Mouse (Mus musculus): Measurements from ENCODE around the gene Cisd3. TPM values are rescaled to one million over a fixed set of nuclear protein-coding genes. Genes with fewer than 3 reads are reported as not detected.

Cisd3 gene
- total RNA-seq, 2 experiments from 2014 or later: 134 to 145 TPM

DNA sequence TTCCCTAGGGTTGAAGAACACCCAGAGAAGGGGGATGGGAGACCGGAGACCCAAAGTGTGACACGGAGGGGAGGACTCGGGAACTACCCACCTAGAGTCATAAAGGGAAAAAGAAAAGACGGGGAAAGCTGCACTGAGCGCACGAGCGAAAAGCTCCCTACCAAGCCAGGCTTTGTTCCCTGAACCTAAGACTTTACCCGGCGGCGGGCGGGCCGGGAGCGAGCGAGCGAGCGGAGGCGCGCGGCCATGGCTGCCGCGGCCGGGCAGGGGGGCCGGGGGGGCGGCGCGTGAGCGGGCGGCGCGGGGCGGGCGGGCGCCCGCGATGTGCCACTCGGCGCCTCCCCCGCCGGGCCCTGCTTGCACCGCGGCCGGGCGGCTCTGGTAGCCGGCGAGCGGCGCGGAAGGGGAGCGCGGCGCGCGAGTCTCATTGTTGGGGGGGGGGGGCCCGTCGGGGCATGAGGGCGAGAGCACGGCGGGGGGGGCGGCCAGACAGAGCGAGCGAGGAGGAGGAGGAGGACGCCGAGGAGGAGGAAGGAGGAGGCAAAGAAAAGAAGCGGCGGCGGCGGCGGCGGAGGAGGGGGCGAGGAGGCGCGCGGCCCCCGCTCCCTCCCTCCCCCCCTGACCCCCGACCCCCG, 22.6 kb upstream of the Cisd3 start, which contains the start of gene Mllt6:
Gene Mllt6, plus strand, starts transcription at position 522 of the 635 bp plus-strand sequence.
- DNase-seq: peak; percentile 87 to 88

DNA sequence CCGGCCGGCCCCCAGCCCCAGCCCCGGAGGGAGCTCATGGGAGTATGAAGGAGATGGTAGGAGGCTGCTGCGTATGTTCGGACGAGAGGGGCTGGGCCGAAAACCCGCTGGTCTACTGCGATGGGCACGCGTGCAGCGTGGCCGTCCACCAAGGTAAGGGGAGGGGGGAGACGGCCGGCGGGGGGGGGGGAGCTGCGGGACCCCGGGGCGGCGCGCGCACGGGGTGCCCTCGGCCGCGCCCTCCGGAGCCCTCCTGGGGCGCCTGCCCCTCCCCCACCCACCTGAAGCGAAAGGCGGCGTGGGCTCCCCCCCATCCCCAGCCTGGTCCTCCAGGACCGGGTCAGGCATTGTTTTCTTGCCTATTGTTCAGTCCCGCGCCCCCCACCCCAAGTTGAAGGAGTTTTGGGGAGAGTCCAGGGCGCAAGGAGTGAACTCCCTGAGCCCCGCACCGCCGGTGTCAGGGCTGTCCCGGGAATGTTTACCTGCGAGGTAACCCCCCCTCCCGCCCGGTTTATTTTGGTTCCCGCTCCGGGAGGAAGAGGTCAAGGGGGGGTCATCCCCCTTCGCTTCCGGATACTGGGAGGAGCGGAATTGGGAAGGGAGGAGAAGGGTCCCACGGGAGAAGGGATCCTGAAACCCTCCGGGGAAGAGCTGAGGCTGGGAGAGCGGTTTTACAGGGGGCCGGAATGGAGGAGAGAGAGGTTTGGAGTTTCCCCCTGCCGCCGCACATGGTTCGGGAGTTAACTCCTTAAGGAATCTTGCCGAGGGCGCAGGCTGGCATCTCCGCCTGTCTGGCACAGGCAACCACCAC, 21.9 kb upstream of the Cisd3 start:
- DNase-seq: peak; percentile 84 to 85

DNA sequence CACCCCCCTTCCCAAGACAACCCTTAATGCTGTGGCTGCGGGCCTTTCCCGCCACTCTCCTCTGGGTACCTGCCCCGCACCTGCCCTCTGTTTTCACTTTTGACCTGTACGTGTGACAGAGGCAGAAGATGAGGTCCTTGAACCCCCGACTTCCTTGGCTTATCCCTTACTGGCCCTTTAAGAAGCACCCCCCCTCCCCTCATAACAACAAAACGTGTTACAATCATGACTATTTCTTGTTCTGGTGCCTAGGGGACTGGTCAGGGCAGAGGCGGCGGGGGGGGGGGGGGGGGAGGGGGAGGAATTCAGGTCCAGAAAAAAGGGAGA, 21.3 kb upstream of the Cisd3 start:
- no peak for DNase-seq

DNA sequence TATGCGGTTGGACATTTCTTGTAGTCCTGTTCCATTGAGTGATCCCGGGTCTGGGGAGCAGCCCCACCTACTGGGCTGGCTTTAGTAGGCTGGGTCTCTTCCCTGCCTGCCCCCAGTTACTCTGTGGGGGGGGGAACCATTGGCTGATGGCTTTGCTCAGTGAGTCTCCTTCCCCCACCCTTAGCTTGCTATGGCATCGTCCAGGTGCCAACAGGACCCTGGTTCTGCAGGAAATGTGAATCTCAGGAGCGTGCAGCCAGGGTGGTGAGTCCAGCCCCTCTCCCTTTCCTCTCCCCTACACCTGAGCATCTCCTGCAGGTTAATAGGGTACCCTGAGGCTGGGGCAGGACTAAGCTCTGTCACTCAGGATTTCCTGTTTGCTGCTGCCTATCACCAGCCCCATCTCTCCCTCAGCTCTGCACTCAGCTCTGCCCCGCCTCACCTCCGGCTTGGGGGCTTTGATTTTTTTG, 20.8 kb upstream of the Cisd3 start:
- DNase-seq: peak in 1 of 2 experiments; percentile 41

DNA sequence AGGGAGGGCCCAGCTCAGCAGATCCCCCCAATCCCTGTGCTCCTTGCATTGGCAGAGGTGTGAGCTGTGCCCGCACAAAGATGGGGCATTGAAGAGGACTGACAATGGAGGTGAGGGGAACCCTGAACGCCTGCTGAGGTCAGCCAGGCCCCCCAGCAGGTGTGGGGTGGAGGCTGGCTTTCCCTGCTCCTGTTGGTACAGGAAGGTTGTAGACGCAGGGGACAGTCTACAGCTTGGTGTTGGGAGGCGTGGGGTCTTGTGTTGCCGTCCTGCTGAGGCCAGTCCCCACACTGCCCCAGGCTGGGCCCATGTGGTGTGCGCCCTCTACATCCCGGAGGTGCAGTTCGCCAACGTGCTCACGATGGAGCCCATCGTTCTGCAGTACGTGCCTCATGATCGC, 20.2 kb upstream of the Cisd3 start:
- DNase-seq: no peak

DNA sequence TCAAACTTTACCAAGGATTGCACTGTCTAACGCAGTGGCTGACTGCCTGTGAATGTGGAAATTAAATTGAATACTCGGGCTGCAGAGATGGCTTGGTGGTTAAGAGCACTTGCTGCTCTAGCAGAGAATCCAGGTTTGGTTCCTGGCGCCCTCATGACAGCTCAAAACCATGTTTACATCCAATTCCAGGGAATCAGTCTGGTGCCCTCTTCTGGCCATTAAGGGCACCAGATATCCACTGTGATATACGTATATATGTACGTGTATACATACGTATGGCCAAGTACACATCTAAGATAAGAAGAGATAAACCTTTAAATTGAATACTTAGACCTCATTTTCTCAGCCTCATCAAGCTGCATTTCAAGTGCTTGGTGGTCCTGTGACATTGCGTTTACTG, 19.4 kb upstream of the Cisd3 start:
- DNase-seq: no peak

DNA sequence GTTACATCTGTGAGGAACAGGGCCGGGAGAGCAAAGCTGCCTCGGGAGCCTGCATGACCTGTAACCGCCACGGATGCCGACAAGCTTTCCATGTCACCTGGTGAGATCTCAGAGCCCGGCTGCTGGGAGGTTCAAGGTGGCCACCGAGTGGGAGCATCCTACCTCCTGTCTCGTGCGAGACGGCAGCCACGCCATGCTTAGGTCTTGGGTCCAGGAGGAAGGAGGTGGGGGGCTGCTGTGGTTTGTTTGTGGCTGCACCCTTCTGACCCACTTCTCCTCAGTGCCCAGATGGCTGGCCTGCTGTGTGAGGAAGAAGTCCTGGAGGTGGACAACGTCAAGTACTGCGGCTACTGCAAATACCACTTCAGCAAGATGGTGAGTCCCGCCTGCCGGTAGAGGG, 18.8 kb upstream of the Cisd3 start:
- DNase-seq: no peak

DNA sequence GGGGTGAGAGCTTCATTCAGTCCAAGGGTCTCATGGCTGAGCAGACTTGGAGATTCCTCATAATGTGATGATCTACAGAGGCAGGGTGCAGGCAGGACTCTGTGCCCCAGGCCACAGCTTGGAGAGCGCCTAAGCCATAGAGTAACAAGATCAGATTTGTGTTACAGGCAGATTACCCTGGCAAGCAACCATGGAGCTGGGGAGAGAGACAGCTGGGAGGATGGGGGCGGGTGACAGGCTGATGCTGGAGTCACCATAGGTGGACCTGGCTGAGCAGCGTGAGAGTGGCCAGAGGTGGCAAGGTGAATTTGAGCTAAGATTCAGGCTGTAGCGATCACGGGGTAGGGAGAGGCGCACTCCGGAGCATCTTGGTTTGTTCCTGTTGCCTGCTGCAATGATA, 17.5 kb upstream of the Cisd3 start:
- DNase-seq: no peak

DNA sequence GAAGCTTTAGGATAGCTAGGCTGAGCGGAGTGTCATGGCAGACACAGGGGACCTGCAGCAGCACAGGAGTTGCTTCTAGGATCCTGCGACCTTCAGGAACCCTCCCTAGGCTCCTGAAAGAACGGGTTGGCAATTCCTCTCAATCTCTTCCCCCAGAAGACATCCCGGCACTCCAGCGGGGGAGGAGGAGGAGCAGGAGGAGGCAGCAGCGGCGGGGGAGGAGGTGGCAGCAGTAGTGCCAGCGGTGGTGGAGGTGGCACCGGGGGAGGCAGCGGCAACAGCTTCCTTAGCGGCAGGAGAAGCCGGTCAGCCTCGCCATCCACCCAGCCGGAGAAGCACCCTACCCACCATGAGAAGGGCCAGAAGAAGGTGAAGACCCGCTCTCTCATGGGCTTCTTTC, 16.4 kb upstream of the Cisd3 start:
- DNase-seq: no peak

DNA sequence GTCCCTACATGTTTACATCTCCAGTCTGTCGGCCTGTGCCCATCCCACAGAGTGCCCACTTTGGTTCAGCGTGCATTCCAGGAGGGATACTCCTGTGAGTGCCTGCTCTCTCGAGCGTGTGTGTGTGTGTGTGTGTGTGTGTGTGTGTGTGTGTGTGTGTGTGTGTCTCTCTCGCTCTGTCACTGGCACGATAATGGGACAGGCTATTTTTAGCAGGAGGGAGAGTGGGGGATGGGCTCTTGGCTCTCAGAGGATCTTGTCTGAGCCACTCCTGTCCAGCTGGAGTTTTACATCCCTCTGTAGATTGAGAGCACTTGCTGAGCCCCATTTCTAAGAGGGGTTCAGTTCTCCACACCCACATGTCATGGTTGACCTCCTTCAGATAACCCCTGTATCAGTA, 15.8 kb upstream of the Cisd3 start:
- peak; percentile 80 for DNase-seq

DNA sequence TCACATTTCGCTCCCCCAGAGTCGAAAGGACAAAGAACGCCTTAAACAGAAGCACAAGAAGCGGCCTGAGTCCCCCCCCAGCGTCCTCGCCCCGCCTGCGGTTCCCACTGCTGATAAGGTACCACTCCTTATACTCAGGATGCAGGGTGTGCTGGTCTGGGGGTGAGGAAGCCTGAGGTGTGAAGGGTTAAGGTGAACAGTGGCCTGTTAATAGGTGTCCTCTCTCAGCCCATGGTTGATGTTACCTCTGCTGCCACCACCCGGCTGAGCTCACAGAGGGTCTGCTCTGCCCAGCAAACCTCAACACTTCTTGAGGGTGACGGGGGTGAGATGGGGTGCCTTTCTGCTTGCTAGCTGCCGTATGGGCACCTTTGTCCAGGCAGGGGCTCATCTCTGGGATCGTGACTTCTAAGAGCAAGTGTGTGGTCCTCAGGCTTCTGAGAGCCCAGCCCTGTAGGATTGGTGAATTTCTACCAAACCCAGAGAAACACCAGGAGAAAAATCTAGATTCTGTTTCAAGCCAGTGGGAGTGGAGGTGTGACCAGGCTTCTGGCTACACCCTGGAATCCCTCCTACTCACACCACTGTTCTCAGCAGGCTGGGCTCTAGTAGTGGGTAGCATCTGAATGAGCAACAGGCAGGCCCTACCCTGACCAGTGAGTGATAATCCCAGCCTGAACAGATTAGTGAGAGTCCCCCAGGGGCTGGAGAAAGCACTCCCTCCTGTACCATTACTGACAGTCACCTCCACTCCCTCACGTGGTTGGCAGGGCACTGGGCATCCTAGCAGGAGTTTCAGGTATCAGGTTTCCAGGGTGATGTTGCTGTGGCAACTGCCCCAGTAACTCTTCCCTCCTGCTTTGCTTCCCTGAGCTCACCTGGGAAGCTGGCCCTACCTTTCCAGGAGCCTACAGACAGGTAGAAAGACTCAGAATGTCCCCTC, 15.1 kb upstream of the Cisd3 start:
- DNase-seq: peak in 1 of 2 experiments; percentile 39

DNA sequence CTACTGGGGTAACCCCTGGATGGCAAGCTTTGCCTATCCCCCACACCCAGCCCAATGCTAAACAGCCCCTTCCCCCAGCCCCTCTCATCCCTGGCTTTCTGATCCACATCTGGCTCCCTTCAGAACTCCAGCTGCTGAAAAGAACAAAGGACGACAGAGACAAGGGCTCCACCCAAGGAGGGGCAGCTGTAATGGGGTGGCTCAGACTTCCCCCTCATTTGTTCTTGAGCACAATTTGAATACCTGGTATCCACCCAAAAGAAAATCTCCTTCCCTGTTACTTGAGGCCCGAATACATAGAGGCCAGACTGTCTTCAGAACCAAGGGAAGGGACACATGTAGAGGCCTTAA, 14.5 kb upstream of the Cisd3 start:
- no peak for DNase-seq

DNA sequence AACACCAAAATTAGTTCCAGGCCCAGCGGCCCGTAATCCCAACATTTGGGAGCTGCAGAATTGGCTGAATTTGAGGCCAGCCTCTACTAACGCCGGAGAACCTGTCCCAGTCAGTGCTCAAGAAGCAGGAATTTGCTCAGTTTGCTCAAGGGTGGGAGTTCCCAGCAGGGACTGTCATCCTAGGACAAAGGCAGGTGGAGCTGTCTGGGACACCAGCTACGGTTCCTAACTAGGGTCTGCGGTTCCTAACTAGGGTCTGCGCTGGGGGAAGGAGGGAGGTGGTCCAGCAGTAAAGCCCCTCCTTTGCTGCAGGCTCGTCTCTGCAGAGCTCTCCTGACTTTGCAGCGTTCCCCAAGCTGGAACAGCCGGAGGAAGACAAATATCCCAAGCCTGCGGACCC, 12.5 kb upstream of the Cisd3 start:
- DNase-seq: no peak

DNA sequence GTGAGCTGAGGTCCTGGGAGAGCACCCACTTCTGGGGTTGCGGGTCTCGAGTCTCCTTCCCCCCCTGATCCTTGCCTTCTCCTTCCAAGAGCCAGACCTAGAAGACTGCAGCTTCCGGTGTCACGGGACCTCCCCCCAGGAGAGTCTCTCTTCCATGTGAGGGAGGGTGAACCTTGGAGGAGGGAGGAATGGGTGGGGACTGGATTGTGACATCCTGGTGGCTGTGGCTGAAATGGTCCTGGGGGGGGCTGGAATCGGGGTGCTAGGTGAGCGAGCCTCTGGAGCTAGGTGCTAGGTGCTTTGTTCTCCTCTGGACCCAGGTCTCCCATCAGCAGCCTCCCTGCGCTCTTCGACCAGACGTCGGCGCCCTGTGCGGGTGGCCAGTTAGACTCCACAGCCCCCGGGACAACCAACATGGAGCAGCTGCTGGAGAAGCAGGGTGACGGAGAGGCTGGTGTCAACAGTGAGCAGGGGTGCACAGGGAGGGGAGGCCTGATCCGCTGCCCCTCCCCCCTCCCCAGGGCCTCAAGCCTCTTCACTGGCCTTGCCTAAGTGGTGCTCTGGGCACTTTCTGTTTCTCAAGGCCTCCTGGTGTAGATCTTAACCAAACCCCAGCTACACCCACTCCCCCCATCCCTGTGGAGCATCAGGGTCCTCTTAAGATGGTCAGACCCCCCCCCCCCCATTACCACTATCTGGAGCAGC, 9.4 kb upstream of the Cisd3 start:
- DNase-seq: no peak

DNA sequence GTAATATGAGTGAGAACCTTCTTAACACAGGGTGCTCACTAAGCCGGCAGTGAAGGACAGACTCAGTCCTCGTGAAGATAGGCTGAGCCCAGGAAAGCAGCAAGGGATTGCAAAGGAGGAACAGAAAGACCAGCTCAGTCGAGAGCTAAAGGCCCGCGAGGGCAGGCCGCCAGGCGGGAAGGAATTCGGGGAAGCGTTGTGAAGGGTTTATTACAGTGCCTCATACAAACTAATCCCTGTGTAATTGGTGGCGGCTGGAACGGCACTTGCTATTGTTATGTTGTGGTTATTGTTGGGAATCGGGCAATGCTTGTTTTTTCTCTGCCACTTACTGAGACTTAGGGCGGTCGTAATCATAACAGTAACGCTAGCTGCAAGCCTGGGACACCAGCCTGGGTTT, 8.2 kb upstream of the Cisd3 start:
- no peak for DNase-seq

DNA sequence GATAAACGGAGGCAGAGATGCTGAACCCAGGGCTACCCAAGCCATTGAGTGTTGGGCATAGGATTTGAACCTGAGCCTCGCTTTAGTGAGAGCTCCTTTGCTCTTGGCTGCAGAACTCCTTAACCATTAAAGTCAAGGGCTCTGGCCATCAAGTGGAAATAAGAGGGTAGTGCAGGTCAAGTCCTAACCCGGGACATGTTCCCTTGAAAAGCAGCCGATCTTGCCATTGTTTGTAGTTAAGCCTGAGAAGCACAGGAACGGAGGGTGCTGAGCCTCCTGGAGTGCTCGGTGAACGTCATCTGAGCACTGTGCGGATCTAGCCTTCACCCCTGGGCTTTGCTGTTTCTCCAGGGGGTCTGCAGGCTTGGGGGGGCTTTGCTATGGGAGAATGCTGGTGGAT, 7.8 kb upstream of the Cisd3 start:
- no peak for DNase-seq

DNA sequence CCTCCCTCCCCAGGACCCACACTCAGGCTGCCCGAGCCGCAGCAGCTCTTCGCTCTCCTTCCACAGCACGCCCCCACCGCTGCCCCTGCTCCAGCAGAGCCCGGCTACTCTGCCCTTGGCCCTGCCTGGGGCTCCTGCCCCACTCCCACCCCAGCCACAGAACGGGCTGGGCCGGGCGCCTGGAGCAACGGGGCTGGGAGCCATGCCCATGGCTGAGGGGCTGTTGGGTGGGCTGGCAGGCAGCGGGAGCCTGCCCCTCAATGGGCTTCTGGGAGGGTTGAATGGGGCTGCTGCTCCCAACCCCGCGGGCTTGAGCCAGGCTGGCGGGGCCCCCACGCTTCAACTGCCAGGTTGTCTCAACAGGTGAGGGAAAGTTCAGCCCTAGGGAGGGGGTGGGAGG, 7.3 kb upstream of the Cisd3 start:
- DNase-seq: no peak

DNA sequence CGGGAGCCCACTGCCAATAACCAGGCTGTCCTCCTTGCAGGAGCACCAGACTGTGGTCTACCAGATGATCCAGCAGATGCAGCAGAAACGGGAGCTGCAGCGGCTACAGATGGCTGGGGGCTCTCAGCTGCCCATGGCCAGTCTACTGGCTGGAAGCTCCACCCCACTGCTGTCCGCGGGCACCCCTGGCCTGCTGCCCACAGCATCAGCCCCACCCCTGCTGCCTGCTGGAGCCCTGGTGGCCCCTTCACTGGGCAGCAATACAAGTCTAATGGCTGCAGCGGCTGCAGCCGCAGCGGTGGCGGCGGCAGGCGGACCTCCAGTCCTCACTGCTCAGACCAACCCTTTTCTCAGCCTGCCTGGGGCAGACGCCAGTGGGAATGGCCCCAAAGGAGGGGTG, 5.2 kb upstream of the Cisd3 start:
- no peak for DNase-seq

DNA sequence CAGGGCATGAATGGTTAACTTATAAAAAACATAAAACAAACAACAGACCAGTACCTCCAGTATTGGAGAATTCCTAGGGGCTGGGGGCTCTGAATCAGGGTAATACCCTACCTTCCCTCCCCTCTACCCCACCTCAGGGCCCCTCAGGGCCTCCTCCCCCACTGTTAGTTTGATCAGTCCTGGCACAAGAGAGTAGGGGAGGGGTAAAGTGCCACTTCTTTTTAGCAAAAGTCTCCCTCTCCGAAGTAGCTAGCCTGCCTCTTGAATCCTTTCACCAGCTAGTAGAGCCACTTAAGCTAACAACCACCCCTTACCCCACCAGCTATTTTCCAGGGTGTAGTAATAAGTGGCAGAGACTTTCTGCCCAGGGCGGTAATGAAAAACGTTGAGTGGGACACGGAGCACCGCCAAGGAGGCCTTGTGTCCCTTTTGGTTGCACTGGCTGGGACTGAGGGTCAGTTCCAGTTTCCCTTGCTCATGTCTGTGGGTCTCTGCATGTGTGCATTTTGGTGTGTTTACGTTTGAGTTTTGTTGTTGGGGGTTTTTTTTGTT, 3.0 kb upstream of the Cisd3 start:
- DNase-seq: no peak

DNA sequence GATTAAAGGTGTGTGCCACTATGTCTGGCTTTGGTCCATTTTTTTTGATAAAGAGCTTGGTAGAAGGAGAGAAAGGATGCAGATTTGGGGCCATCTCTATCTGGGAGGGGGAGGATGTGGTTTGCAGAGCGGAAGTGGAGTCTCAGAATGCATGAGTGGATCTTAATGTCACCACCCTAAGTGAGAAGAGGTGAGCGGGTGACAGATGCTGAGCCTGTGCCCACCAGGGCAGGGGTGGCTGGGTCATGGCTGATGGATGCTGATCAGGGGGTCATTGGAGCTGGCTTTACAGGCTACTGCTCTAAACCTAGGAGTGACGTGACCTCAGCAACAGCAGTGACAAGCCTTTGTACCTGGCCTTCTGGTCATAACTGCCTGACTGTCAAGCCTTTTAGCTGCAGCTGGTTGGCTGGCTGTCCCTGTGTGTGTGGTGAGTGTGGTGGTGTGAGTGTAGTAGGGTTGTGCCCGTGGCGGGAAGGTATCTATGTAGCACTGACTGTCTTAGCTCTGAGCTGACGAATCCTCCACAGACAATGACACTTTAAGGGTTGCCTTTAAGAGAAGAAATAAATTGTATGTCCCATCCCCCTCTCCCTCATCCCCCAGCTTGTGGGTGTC, 1.5 kb upstream of the Cisd3 start:
- DNase-seq: no peak

DNA sequence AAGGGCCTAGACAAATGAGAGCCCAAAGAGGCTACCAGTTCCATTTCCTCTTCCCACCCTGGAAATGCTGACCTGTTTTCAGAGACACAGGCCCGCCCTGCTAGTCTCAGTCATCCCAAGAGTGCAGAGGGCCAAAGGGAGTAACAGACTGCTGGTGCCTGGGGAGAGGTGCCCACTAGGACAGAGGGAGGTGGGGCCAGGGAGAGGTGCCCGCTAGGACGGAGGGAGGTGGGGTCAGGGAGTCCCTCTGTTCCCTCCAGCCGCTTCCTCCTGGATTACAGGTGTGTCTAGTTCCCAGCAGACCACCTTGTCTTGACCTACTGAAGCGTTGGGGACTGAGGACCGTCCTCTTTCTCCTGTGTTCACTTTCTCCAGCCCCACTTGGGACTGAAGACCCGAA, 860 bp upstream of the Cisd3 start:
- DNase-seq: peak in 1 of 2 experiments; percentile 41

Measured in heart, adult 18-20 months (tissue).